Mouse (Mus musculus): ENCODE measurements at regions not wholly inside any gene's neighbourhood (a gene's known extent, or its start where the extent isn't known, plus 50 kb on each side); places are given as distances from the start of the nearest gene placed in this dataset.
A peak's percentile ranks its signal among the peaks of the same experiment; 100 is the strongest.
"Not testable (repeated sequence)": the region's sequence is repeated elsewhere in the genome, so short reads cannot be mapped to it uniquely, and the experiment has no call there.

DNA sequence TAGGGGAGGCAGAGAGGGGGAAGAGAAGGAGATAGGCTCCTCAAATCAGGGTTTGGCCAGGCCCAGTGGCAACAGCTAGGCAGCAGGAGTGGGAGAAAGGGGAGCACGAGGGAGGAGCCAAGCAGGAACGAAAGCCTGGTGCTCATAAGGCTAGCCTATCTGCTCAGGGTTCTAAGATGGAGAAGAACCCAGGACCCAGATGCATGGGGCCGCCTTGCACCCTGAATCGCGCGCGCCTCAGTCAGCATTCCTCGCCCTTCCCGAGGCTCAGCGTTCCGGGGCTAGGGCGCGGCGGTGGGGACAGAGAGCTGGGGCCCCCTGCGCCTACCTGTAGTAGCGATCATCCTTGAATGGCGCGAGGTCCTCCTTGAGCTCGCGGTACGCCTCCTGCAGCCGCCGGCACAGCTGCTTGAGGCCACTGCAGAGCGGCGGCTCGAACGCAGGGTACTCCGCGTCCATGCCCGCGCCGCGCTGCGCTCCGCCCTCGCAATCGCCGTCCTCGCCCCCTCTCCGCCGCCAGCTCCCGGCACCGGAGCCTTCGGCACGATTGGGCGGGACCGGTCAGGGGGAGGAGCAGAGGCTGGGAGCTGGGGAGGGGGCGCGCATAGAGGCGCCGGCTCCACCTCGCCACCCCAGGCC lies 60.1 kb downstream of the Dynlt1b start:
- not testable (repeated sequence) for DNase-seq

DNA sequence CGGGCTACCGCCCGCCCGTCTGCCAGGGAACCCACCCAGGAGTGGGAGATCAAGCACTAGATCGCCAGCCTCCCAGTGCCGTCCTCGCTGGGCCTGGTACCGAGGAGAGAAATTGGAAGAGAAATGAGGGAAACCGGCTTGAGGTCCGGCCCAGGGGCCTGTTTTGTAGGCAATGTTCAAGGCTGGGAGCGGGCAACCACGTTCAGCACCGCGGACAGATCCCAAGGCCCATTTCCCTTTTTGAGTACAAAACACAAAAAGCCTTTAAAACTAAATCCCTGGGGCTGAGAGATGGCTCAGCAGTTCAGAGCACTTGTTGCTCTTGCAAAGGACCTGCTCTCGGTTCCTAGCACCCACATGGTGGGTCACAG lies 60.6 kb downstream of the Dynlt1b start:
- not testable (repeated sequence) for DNase-seq

DNA sequence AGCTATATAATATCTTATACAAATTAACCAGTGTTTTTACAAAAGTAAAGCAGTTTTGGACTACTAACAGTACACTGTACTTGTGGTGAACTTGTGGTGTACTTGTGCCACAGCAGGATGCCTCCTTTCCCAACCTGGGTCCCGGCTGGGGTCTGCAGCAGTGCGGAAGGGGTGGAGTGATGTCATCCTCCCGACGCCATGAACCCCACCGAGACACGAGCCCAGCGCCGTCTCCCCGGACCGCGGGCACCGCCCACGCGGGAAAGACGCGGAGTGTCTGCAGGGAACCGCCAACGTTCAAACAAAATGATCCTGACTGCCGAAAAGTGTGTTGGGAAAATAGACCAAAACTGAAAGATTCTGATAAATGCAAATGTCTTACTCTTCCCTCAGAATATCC lies 62.6 kb downstream of the Dynlt1b start:
- DNase-seq, result peak; percentile 49

DNA sequence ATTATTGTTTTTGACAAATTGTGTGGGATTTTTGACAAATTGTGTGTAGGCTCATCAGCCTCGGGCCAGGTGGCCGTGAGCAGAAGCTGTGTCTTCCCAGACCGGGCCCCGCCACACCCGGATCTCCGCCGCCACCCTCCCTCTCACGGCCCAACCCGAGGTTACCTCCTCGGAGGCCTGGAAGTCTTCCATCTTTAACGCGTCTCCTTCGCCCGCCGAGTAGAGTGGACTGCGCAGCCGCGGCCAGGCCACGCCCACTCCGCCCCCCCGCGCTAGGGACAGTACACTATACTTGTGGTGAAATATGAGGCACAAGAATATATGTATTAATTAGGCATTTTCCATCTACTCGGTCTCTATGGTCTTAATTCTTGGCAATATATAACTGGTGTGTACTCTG lies 63.0 kb downstream of the Dynlt1b start:
- peak; percentile 79 for DNase-seq

DNA sequence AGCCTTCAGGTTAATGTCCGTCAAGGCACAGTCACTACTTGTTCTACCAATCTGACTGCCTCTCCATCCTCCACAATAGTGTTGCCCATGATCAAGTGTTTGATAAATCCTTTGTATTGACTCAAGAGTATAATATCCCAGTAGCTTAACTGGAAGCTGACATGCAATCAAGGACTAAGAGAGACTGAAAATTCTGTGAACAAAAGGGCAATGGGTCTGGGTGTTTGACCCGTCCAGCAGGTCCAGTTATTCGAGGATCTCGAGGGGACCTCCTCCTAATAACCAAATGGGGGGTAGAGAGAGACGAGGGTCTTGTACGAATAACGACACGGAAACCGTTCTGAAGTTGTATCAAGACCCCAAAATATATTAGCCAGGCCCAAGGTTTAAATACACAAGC lies 66.6 kb downstream of the Dynlt1b start:
- not testable (repeated sequence) for DNase-seq

DNA sequence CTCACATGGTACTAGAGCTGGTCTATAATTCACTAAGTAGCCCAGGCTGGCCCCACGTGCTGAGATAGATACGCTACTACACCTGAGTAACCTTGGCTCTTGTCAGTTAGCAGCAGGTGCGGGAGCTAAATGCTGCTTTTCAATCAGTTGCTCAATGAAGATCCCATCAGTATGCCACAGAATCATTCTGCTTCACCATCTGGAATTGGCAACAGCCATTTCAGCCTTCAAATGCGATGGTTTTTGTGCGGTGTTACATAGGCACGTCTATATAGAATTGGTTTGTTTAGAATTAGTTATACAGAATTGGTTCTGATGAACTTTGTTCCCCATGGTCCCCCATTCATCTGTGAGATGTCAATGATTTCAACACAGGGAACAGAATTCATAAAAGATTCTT lies 72.8 kb downstream of the Dynlt1b start:
- DNase-seq, result not testable (repeated sequence)

DNA sequence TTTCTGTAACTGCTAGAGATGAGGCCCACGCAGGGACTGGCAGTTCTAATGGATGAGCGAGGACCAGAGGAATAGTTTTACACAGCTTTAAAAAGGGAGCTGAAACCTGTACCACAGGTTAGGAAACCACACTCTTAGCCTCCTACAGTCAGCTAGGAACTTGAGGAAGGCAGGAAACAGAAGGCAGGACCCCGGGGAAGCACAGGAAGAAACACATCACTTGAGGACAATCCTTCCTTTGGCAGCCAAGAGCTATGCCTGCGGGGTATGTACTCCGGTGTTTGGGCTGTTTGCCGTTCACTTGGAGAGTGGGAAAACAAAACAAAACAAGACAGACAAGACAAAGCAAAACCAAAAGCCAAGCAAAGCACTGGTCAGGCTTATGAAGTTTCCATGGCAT lies 76.0 kb downstream of the Dynlt1b start:
- DNase-seq, result not testable (repeated sequence)

DNA sequence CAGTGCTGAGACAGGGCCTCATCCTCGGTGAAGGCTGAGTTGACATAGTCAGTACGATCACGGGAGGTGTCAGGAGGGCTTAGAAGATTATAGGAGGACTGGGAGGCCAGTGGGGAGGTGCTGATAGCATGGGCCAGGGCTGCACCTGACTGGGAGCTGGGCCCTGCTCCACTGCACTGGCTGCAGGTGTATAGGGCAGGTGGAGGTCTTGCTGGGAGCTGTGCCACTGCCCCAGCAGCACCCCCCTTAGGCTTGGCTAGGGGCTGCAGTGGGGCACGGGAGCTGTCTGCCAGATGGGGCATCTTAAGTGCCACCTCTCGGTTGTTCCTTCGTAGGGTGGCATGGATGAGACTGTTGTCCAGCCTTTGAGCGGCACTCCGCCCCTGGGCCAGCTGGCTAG lies 85.2 kb downstream of the Dynlt1b start:
- not testable (repeated sequence) for DNase-seq

DNA sequence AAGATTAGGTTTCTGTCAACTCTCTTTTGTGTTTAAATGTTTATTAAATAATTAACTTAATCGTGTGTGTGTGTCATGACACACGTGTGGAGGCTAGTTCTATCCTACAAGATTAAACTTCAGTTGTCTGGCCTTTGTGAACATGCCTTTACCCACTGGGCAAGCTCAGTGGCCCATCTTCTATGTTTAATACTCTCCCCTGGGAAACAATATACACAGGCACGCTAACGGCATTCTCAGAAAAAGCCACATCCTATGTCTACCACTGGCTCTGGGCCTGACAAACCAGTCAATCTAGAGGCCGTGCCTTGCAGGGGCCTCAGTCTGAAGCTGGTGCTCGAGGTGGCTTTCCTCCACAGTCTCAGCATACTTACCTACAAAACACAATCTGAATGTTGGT lies 82.4 kb upstream of the Dynlt1c start:
- not testable (repeated sequence) for DNase-seq

DNA sequence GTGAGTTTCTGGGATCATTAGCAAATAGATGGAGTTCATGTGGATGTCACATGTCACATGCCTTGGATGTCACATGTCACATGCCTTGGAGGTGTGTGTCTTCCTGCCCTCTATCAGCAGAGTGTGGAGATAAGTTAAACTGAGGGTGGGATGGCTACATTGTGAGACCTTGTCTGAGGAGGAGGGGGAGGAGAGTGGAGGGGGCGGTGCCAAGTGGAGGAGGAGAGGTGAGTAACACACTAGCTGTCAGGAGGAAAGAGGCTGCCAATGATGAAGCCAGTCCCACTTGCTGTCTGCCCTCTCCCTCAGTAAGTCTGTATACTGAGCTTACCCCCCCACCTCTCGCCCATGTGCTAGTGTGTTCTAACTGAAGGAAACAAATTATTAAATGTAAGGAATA lies 81.5 kb upstream of the Dynlt1c start:
- DNase-seq, result not testable (repeated sequence)

DNA sequence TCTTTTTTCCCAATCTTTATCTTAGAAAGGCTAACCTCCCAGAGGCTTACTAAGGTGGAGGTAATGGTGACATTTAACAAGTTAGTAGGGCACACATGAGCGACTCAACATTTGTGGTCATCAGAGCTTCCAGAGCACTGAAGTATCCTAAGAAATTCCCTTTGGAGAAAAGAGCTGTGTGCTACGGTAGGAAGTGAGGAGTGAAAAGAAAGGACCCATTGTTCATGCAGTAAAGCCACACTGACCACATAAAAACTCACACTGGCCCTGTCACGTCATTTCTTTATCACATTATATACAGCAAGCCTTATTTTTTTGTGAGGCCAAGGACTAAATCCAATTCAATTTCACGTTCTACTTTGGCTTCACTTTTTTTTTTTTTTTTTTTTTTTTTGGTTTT lies 80.7 kb upstream of the Dynlt1c start:
- DNase-seq, result not testable (repeated sequence)

DNA sequence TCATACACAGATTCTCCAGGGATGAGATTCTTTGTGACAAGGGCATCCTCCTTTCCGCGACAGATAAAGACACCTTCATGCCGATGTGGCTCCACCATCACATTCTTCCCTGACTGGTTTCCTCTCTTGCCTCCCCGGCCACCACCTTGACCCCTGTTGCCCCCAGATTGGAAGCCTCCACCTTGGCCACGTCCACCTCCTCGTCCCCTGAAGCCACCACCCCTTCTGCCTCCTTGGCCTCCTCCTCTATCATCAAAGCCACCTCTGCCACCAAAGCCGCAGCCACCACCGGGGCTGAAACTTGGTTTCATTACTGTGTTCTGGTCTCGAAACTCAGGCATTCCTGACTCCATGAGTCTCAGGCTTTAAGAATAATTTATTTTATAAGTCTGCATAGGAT lies 79.3 kb upstream of the Dynlt1c start:
- DNase-seq, result not testable (repeated sequence)

DNA sequence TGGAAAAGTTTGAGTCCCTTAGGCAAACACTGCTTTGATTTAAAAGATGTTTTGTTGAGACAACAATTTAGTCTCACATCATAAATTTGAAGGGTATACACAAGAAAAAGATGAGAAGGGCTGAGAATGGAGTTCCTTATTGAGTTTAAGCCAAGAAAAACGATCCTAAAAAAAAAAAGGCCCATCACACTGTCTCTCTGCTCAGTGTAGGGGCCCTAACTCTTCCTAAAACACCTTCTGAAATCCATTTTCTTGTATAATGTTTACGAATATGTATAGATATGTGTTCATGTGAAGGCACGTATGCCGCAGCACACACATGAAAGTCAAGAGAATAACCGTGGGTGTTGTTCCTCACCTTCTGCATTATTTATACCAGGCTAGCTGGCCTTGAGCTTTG lies 62.7 kb upstream of the Dynlt1c start:
- DNase-seq, result not testable (repeated sequence)

DNA sequence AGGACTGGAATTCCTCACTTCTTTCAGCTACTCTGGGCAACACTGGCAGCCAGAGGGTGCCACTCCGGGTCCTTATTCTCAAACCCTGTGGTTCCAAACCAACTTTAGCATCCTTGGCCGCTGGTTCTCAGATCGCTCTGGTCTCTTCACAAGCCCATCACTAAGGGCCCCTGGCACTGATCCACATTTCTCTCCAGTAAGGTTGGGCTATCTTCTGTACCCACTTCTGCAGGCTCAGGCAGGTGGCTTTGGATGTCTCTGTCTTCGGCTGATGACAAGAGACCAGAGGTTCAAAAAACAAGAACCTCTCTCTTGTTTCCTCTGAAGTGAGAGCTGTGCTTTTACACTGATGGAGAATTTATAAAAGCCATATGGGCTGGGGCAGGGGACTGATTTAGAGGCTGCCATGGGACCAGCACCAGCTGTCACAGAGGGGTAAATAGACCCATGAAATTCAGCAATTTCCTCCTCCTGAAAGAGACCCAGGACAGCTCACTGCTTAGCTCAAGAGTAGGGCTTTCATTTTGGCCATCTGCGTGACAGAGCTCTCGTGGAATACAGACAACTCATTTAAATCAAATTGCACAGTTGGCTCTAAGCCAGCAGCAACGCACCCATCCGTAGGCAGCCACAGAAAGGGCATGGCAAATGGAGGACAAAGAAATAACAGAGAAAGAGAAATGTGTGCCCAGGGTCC lies 54.3 kb upstream of the Dynlt1c start:
- not testable (repeated sequence) for DNase-seq

DNA sequence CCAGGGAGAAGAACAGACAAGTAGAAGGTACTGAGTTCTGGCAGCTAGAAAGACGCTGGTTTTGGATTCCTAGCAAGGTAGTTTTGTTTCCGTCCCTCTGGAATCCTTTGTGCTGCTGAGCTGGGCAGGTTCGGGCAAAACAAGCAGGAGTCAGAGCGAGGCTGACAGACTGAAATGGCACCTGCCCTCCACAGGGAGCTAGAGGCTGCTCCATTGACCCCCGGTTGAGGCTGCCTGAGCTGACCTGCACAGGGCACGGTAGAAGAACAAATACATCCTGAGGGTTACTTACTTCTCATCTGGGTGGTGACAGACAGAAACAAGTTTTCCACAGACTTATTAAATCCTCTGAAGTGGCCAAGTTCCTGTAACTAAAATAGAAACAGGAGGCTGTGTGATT lies 53.5 kb upstream of the Dynlt1c start:
- DNase-seq, result not testable (repeated sequence)
